Mouse (Mus musculus) limb, embryonic 12.5 days (tissue): ENCODE results near the gene Dnah2. TPM values are rescaled to one million over a fixed set of nuclear protein-coding genes. Genes with fewer than 3 reads are reported as not detected.

Source experiments
- ATAC-seq: fragments of 200-750 bp; cut with Nextera tagmentation; 2 replicates; pipeline ENCODE4 v1.8.0; 2017; ENCODE audit warnings: low read depth, moderate TSS enrichment; ENCODE audit not compliant: insufficient number of reproducible peaks, insufficient read depth, low FRiP score, low TSS enrichment
- H3K27ac ChIP-seq: fragments of 300-500 bp; sonication (generic); 2 replicates; pipeline ENCODE4 v1.5.1; 2016; ENCODE audit warnings: mild to moderate bottlenecking, moderate library complexity
- H3K27me3 ChIP-seq: fragments of 300-500 bp; sonication (generic); 2 replicates; pipeline ENCODE4 v1.6.1; 2016; ENCODE audit warnings: mild to moderate bottlenecking, moderate library complexity
- H3K36me3 ChIP-seq: fragments of 300-500 bp; sonication (generic); 2 replicates; pipeline ENCODE4 v1.6.1; 2016; ENCODE audit warnings: mild to moderate bottlenecking, moderate library complexity
- H3K4me1 ChIP-seq: fragments of 300-500 bp; sonication (generic); replicated peaks from 2 replicates; pipeline ENCODE4 v1.6.1; 2016
- H3K4me2 ChIP-seq: fragments of 300-500 bp; sonication (generic); 2 replicates; pipeline ENCODE4 v1.6.1; 2016; ENCODE audit warnings: mild to moderate bottlenecking, moderate library complexity
- H3K4me3 ChIP-seq: fragments of 300-500 bp; sonication (generic); replicated peaks from 2 replicates; pipeline ENCODE4 v1.5.1; 2016; ENCODE audit warnings: mild to moderate bottlenecking
- H3K9ac ChIP-seq: fragments of 300-500 bp; sonication (generic); replicated peaks from 2 replicates; pipeline ENCODE4 v1.6.1; 2016; ENCODE audit warnings: mild to moderate bottlenecking, moderate library complexity
- H3K9me3 ChIP-seq: fragments of 300-500 bp; sonication (generic); 2 replicates; pipeline ENCODE4 v1.6.1; 2016; ENCODE audit warnings: mild to moderate bottlenecking, moderate library complexity
- WGBS: fragments of 180-500 bp; shearing (Covaris S2); methylation state at CpG from one replicate; pipeline ENCODE4 v1.1.7; 2016; 5-methylcytosine and 5-hydroxymethylcytosine counted together
- polyA plus RNA-seq: library from polyadenylated mRNA; unstranded; fragments of >200 nt; fragmentation: Nextera tagmentation; extraction: Ambion mirVana; gene quantifications from 2 replicates; pipeline ENCODE4 v1.2.1, GENCODE M21; 2016

Dnah2 gene
- polyA plus RNA-seq, 1 experiment from 2014 or later = 1.9 TPM

DNA sequence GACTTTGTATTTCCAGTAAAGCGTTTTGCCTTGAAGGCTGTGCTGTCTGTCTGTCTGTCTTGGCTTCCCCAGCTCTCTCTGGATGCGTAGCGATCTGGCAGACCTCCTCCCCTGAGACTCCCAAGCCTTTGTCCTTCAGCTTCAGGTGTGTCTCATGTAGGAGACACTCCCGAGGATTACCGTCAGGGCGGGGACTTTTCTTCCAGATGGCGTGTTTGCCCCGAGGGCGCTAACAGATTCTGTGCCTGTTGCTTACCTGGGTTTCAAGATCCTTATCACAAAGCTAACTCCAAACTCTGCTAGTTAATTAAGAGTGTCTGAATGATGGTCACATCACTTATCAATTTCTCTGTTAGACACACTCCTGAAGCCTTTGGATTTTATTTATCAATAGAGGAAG, 79.6 kb downstream of the Dnah2 start:
- ATAC-seq = no peak
- no peak overlapping the region for H3K4me2 ChIP-seq
- 83% methylated on average over 9 of the region's 9 CpGs for WGBS
- no peak overlapping the region for H3K4me3 ChIP-seq
- H3K27ac ChIP-seq = no peak overlapping the region
- H3K27me3 ChIP-seq = no peaks in the 10 kb centered on the region
- H3K9me3 ChIP-seq = no peaks in the 10 kb centered on the region
- peaks cover 6% of the 10 kb centered on the region for H3K4me1 ChIP-seq
- H3K36me3 ChIP-seq = no peaks in the 10 kb centered on the region
- H3K9ac ChIP-seq = no peak overlapping the region

DNA sequence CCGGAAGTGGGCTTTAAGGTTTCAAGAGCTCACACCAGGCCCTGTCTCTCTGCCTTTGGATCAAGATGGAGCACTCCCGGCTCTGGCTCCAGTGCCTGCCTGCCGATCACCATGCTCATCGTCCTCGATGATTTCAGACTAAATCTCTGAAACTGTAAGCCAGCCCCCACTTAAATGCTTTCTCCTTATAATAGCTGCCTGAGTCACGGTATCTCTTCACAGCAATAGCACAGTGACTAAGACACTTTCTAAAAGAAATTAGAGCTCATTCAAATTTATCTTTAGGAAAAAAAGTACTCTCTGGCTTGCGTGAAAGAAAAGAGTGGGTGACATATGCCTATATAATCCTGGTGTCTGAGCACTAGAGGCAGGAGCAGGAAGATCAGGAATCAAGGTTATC, 84.9 kb downstream of the Dnah2 start:
- Histone ChIP-seq H3K27ac (no peak overlapping the region), H3K9me3 (no peaks in the 10 kb centered on the region), H3K9ac (no peak overlapping the region), H3K27me3 (no peaks in the 10 kb centered on the region), H3K36me3 (no peaks in the 10 kb centered on the region), H3K4me1 (no peaks in the 10 kb centered on the region), H3K4me2 (no peak overlapping the region), H3K4me3 (no peak overlapping the region)
- ATAC-seq = no peak
- 99% methylated on average over 7 of the region's 7 CpGs for WGBS

DNA sequence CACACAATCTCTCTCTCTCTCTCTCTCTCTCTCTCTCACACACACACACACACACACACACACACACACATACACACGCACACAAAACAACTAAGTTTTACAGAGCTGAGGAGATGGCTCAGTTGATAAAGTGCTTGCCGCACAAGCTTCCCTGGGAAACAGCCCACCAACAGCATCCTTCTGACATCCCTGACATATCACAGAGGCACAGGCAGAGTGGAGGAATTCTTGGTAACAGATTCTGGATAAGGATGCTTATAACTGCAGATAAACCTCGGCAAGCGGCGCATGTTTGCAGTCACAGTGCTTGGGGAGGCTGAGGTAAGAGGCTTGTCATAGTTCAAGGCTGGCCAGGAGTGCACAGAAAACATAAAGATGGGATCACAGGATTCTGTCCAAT, 87.3 kb downstream of the Dnah2 start:
- Histone ChIP-seq H3K9me3 (no peaks in the 10 kb centered on the region), H3K4me3 (no peak overlapping the region), H3K4me1 (peaks cover 8% of the 10 kb centered on the region; the same call in 1 of the 2 replicates), H3K27me3 (no peaks in the 10 kb centered on the region), H3K27ac (no peak overlapping the region), H3K36me3 (no peaks in the 10 kb centered on the region), H3K9ac (no peak overlapping the region), H3K4me2 (no peak overlapping the region)
- WGBS = 60% methylated on average over 5 of the region's 5 CpGs
- ATAC-seq = no peak

DNA sequence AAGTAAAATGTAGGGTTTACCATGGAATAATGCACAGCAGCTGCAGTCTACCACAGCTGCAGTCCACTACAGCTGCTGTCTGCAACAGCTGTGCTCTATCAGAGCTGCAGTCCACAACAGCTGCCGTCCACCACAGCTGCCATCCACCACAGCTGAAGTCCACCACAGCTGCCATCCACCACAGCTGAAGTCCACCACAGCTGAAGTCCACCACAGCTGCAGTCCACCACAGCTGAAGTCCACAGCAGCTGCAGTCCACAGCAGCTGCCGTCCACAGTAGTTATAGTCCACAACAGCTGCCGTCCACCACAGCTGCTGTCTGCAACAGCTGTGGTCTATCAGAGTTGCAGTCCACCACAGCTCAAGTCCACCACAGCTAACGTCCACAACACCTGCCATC, 89.0 kb downstream of the Dnah2 start:
- no peak for ATAC-seq
- Histone ChIP-seq H3K27ac (peak overlapping the region; percentile 53; the same call in 1 of the 2 replicates), H3K9ac (no peak overlapping the region), H3K27me3 (no peaks in the 10 kb centered on the region), H3K4me2 (no peak overlapping the region), H3K4me1 (peaks cover 8% of the 10 kb centered on the region; the same call in 1 of the 2 replicates), H3K4me3 (no peak overlapping the region), H3K36me3 (no peaks in the 10 kb centered on the region), H3K9me3 (no peaks in the 10 kb centered on the region)
- WGBS = 57% methylated on average over 4 of the region's 4 CpGs

DNA sequence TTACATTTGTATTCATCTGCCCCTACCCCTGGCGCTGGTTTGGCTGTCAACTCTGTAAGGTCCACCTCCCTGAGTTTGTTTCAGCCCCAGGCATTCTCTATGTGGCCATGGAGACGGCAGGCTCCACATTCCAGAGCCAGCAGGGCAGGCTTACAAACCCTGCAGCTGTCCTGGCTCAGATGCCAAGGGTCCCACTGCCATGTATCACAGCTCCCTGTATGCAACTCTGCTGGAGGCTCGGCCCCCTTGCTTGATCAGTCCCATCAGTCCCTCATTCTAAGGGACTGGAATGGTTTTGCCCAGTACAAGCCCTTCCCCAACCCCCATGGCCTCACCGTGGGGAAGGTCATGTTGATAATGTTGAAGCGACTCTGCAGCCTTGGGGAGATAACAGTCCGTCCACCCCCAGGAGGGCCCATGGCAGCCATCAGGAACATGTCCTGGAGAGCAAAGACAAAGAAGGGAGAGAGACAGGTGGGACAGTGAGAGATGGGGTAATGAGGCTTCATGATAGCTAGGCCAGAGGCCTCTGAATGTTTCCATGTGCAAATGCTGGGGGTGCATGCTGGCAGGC, 91.8 kb downstream of the Dnah2 start:
- WGBS = 44% methylated on average over 6 of the region's 6 CpGs
- no peak overlapping the region for H3K9ac ChIP-seq
- H3K9me3 ChIP-seq = no peaks in the 10 kb centered on the region
- H3K4me1 ChIP-seq = peaks cover 17% of the 10 kb centered on the region
- H3K36me3 ChIP-seq = no peaks in the 10 kb centered on the region
- no peak overlapping the region for H3K4me2 ChIP-seq
- ATAC-seq = 0 out of 2 replicates have a peak, but pooled peaks have one; percentile 71
- no peak overlapping the region for H3K4me3 ChIP-seq
- no peaks in the 10 kb centered on the region for H3K27me3 ChIP-seq
- H3K27ac ChIP-seq = peak overlapping the region; percentile 35; the same call in 1 of the 2 replicates

DNA sequence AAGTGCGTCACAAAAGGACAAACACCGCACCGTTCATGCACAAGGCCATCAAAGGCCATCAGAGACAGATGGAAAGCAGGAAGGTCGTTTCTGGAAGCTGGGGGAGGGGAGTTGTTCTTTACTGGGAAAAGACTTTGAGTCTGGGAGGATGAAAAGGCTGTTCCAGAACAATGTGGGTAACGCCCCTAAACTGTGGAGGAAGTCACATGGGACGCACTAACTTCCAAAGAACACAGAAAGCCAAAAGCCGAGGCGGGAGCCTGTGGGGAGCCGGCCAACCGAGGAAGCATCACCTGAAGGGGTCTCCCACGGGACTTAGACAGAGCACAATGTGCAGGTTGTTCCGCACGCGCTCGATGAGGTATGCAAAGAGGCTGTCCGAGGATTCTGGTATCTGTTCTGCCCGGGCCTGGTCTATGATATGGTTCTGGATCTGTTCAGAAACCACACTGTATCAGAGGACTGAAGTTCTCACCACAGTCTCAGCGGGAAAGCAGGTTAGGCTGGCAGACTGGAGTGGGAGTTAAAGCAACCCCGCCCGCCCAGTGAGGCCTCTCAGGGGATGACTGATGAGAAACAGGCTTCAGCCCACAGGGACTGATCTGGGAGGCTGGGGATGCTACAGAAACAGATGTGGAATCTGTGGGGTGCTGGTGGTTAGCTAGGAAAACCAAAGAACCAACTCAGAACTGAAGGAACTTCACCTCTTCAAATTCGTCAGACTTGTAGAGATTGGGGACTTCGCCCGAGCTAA, 96.6 kb downstream of the Dnah2 start:
- ATAC-seq = no peak
- H3K9ac ChIP-seq = no peak overlapping the region
- peak overlapping the region; percentile 53; the same call in 1 of the 2 replicates for H3K27ac ChIP-seq
- no peaks in the 10 kb centered on the region for H3K27me3 ChIP-seq
- H3K36me3 ChIP-seq = no peaks in the 10 kb centered on the region
- peaks cover 14% of the 10 kb centered on the region for H3K4me1 ChIP-seq
- H3K4me3 ChIP-seq = no peak overlapping the region
- WGBS = 60% methylated on average over 23 of the region's 23 CpGs
- H3K4me2 ChIP-seq = no peak overlapping the region
- H3K9me3 ChIP-seq = no peaks in the 10 kb centered on the region

DNA sequence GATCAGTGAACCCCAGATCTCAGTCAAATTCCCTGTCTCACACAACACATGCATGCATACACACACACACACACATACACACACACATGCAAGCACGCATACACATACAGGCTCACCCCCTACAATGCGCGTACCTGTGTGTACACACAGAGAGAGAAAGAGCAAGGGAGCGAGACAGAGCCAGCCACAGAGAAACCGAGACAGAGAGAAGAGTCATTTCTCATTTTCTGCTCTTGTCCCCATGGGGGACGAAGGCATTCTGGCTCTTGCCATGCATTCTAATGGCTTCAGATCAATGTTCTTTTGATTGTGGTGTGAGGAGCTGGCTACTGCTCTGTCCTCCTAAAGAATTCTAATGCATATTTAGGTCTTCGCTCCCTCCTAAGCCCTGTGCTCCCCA, 101.6 kb downstream of the Dnah2 start:
- Histone ChIP-seq H3K4me2 (no peak overlapping the region), H3K4me1 (peaks cover 4% of the 10 kb centered on the region), H3K36me3 (no peaks in the 10 kb centered on the region), H3K9me3 (0 out of 2 replicates have a peak, but pooled peaks cover 7% of the 10 kb centered on the region), H3K9ac (no peak overlapping the region), H3K27me3 (no peaks in the 10 kb centered on the region), H3K4me3 (no peak overlapping the region), H3K27ac (no peak overlapping the region)
- no peak for ATAC-seq
- 87% methylated on average over 7 of the region's 7 CpGs for WGBS

DNA sequence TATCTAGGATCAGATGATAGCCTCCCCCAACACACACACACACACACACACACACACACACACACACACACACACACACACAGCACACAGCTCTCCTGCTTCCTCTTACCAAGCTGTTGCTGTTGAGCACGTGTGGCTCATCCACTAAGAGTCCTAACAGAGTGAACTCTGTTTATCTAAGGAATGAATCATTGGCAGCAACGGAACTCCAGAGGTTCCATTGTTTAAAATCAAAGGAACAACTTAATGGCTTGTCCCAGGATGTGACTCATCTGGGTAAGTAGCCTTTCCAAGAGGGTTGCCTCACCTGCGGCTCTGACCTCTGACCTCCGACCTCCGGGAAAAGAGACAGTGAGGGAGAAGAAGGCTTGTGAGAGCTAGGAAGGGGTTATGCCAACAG, 105.6 kb downstream of the Dnah2 start:
- Histone ChIP-seq H3K4me1 (no peaks in the 10 kb centered on the region), H3K9me3 (0 out of 2 replicates have a peak, but pooled peaks cover 7% of the 10 kb centered on the region), H3K27me3 (no peaks in the 10 kb centered on the region), H3K36me3 (no peaks in the 10 kb centered on the region), H3K4me2 (no peak overlapping the region), H3K27ac (no peak overlapping the region), H3K4me3 (no peak overlapping the region), H3K9ac (no peak overlapping the region)
- 30% methylated on average over 5 of the region's 5 CpGs for WGBS
- ATAC-seq = no peak

DNA sequence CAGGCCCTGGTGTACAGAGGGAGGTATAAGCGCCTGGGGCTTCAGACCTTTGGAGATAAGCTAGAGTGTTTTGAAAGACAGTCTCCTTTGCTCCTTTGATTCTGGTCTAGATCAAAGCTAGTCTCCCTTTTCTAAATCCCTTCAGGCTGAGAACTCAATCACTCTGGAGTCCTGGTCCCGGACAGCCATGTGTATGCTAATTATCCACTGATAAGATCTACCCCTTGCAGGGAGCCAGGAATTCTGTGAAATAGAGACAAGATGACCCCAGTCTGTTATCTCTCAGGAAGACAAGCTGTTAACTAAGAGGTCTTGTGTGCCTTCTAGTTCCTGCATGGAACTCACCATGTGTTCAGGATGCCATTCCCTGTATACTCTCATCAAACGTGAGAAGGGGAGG, 111.6 kb downstream of the Dnah2 start:
- 35% methylated on average over 3 of the region's 3 CpGs for WGBS
- peaks cover 5% of the 10 kb centered on the region for H3K4me1 ChIP-seq
- H3K36me3 ChIP-seq = no peaks in the 10 kb centered on the region
- H3K9ac ChIP-seq = no peak overlapping the region
- H3K27me3 ChIP-seq = no peaks in the 10 kb centered on the region; the same call in 1 of the 2 replicates
- H3K4me2 ChIP-seq = no peak overlapping the region
- no peaks in the 10 kb centered on the region for H3K9me3 ChIP-seq
- no peak overlapping the region for H3K27ac ChIP-seq
- ATAC-seq = no peak
- H3K4me3 ChIP-seq = no peak overlapping the region

DNA sequence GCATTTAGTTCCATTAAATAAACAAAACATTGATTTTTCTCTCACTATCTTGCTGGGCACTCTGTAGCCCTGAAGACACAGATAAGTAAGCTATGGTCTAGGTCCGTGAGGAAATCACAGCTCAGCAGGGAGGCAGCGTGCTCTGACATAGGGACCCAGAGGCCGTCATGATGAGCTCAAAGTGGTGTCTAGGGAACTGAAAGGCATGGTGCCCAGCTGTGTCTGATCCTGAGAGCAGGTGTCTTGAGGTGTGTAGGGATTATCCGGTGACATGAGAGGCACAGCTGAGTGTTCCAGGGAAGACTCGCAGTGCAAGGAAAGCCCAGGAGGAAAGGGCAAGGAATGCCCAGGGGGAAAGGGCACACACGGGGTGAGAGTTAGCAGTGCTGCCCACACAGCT, 115.7 kb downstream of the Dnah2 start:
- ATAC-seq = no peak
- Histone ChIP-seq H3K36me3 (no peaks in the 10 kb centered on the region), H3K9ac (no peak overlapping the region), H3K4me3 (no peak overlapping the region), H3K4me1 (peaks cover 18% of the 10 kb centered on the region), H3K9me3 (no peaks in the 10 kb centered on the region), H3K27ac (no peak overlapping the region), H3K4me2 (no peak overlapping the region), H3K27me3 (no peaks in the 10 kb centered on the region; the same call in 1 of the 2 replicates)
- 60% methylated on average over 6 of the region's 6 CpGs for WGBS

DNA sequence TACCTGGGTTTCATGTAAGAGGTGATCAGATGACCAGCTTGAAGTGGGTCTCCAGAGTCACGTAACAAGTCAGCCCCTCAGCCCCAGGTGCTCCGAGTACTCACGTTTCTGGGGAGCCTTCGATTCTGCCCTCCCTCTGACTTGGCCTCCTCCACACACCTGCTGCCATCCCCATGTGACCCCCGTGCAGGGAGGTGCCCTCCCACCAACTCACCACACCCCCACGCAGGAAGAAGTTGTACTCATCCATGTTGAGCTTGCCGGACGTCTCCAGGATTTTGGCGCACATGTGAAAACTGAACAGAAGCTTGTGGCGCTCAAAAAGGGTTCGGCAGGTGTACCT, 116.3 kb downstream of the Dnah2 start:
- ATAC-seq = no peak
- Histone ChIP-seq H3K4me2 (no peak overlapping the region), H3K36me3 (no peaks in the 10 kb centered on the region), H3K27ac (no peak overlapping the region), H3K9me3 (no peaks in the 10 kb centered on the region), H3K9ac (no peak overlapping the region), H3K4me1 (peaks cover 18% of the 10 kb centered on the region), H3K27me3 (no peaks in the 10 kb centered on the region; the same call in 1 of the 2 replicates), H3K4me3 (no peak overlapping the region)
- 72% methylated on average over 11 of the region's 11 CpGs for WGBS
